Mouse (Mus musculus): ENCODE data around the gene Snx29. TPM values are rescaled to one million over a fixed set of nuclear protein-coding genes. Genes with fewer than 3 reads are reported as not detected.

Gene Snx29
- polyA plus RNA-seq, 1 experiment, result 24.4 TPM

GRCm38 (mm10) chr16:11701579-11701978, 378.9 kb downstream of the Snx29 start:
- WGBS, result 78% methylated on average over 1 of the region's 1 CpGs
- Histone ChIP-seq H3K4me3 (replicated peaks; ENCODE audit: control insufficient read depth, low read depth, low read length) (no peak overlapping the region), H3K4me1 (ENCODE audit: control insufficient read depth, insufficient read depth, low read length) (no peaks in the 10 kb centered on the region), H3K27ac (ENCODE audit: control insufficient read depth, insufficient read depth, low read depth, low read length, poor library complexity) (no peak overlapping the region)
- TF ChIP-seq POLR2A (IDR thresholded peaks at IDR 0.05; ENCODE audit: borderline replicate concordance, control insufficient read depth, low read depth, low read length), result no peak
- no peak for TF ChIP-seq CTCF (IDR thresholded peaks at IDR 0.05; ENCODE audit: control insufficient read depth, insufficient read depth, low read length)

GRCm38 (mm10) chr16:11704096-11704495, 381.4 kb downstream of the Snx29 start:
- no peak overlapping the region for H3K27ac ChIP-seq (ENCODE audit: control insufficient read depth, insufficient read depth, low read depth, low read length, poor library complexity)
- 76% methylated on average over 5 of the region's 5 CpGs for WGBS
- no peak for TF ChIP-seq POLR2A (IDR thresholded peaks at IDR 0.05; ENCODE audit: borderline replicate concordance, control insufficient read depth, low read depth, low read length)
- no peak for TF ChIP-seq CTCF (IDR thresholded peaks at IDR 0.05; ENCODE audit: control insufficient read depth, insufficient read depth, low read length)
- H3K4me1 ChIP-seq (ENCODE audit: control insufficient read depth, insufficient read depth, low read length), result no peaks in the 10 kb centered on the region
- no peak overlapping the region for H3K4me3 ChIP-seq (replicated peaks; ENCODE audit: control insufficient read depth, low read depth, low read length)

GRCm38 (mm10) chr16:11705456-11705855, 382.7 kb downstream of the Snx29 start:
- Histone ChIP-seq H3K4me3 (replicated peaks; ENCODE audit: control insufficient read depth, low read depth, low read length) (no peak overlapping the region), H3K27ac (ENCODE audit: control insufficient read depth, insufficient read depth, low read depth, low read length, poor library complexity) (no peak overlapping the region), H3K4me1 (ENCODE audit: control insufficient read depth, insufficient read depth, low read length) (no peaks in the 10 kb centered on the region)
- TF ChIP-seq POLR2A (IDR thresholded peaks at IDR 0.05; ENCODE audit: borderline replicate concordance, control insufficient read depth, low read depth, low read length), result no peak
- 92% methylated on average over 4 of the region's 4 CpGs for WGBS

- no peaks in the 10 kb centered on the region for H3K4me1 ChIP-seq (ENCODE audit: control insufficient read depth, insufficient read depth, low read length)
- 94% methylated on average over 2 of the region's 2 CpGs for WGBS
- no peak for TF ChIP-seq POLR2A (IDR thresholded peaks at IDR 0.05; ENCODE audit: borderline replicate concordance, control insufficient read depth, low read depth, low read length)
- TF ChIP-seq CTCF (IDR thresholded peaks at IDR 0.05; ENCODE audit: control insufficient read depth, insufficient read depth, low read length), result no peak
- no peak overlapping the region for H3K27ac ChIP-seq (ENCODE audit: control insufficient read depth, insufficient read depth, low read depth, low read length, poor library complexity)
- H3K4me3 ChIP-seq (replicated peaks; ENCODE audit: control insufficient read depth, low read depth, low read length), result no peak overlapping the region
Observed at GRCm38 (mm10) chr16:11708097-11708496, 385.4 kb downstream of the Snx29 start.

GRCm38 (mm10) chr16:11709382-11709781, 386.7 kb downstream of the Snx29 start:
- TF ChIP-seq POLR2A (IDR thresholded peaks at IDR 0.05; ENCODE audit: borderline replicate concordance, control insufficient read depth, low read depth, low read length) (no peak), CTCF (IDR thresholded peaks at IDR 0.05; ENCODE audit: control insufficient read depth, insufficient read depth, low read length) (no peak)
- H3K4me3 ChIP-seq (replicated peaks; ENCODE audit: control insufficient read depth, low read depth, low read length), result no peak overlapping the region
- H3K27ac ChIP-seq (ENCODE audit: control insufficient read depth, insufficient read depth, low read depth, low read length, poor library complexity), result no peak overlapping the region
- 63% methylated on average over 4 of the region's 4 CpGs for WGBS
- no peaks in the 10 kb centered on the region for H3K4me1 ChIP-seq (ENCODE audit: control insufficient read depth, insufficient read depth, low read length)

GRCm38 (mm10) chr16:11709999-11710667, 387.4 kb downstream of the Snx29 start:
- Histone ChIP-seq H3K4me3 (replicated peaks; ENCODE audit: control insufficient read depth, low read depth, low read length) (no peak overlapping the region), H3K4me1 (ENCODE audit: control insufficient read depth, insufficient read depth, low read length) (no peaks in the 10 kb centered on the region), H3K27ac (ENCODE audit: control insufficient read depth, insufficient read depth, low read depth, low read length, poor library complexity) (no peak overlapping the region)
- 57% methylated on average over 5 of the region's 5 CpGs for WGBS
- no peak for TF ChIP-seq POLR2A (IDR thresholded peaks at IDR 0.05; ENCODE audit: borderline replicate concordance, control insufficient read depth, low read depth, low read length)
- TF ChIP-seq CTCF (IDR thresholded peaks at IDR 0.05; ENCODE audit: control insufficient read depth, insufficient read depth, low read length), result no peak

GRCm38 (mm10) chr16:11713265-11713865, 390.7 kb downstream of the Snx29 start:
- Histone ChIP-seq H3K27ac (ENCODE audit: control insufficient read depth, insufficient read depth, low read depth, low read length, poor library complexity) (no peak overlapping the region), H3K4me3 (replicated peaks; ENCODE audit: control insufficient read depth, low read depth, low read length) (no peak overlapping the region), H3K4me1 (ENCODE audit: control insufficient read depth, insufficient read depth, low read length) (no peaks in the 10 kb centered on the region)
- 78% methylated on average over 2 of the region's 2 CpGs for WGBS
- TF ChIP-seq CTCF (IDR thresholded peaks at IDR 0.05; ENCODE audit: control insufficient read depth, insufficient read depth, low read length), result no peak
- no peak for TF ChIP-seq POLR2A (IDR thresholded peaks at IDR 0.05; ENCODE audit: borderline replicate concordance, control insufficient read depth, low read depth, low read length)

GRCm38 (mm10) chr16:11716932-11717331, 394.2 kb downstream of the Snx29 start:
- H3K4me1 ChIP-seq (ENCODE audit: control insufficient read depth, insufficient read depth, low read length), result no peaks in the 10 kb centered on the region
- H3K4me3 ChIP-seq (replicated peaks; ENCODE audit: control insufficient read depth, low read depth, low read length), result no peak overlapping the region
- H3K27ac ChIP-seq (ENCODE audit: control insufficient read depth, insufficient read depth, low read depth, low read length, poor library complexity), result no peak overlapping the region
- TF ChIP-seq POLR2A (IDR thresholded peaks at IDR 0.05; ENCODE audit: borderline replicate concordance, control insufficient read depth, low read depth, low read length) (no peak), CTCF (IDR thresholded peaks at IDR 0.05; ENCODE audit: control insufficient read depth, insufficient read depth, low read length) (no peak)
- 77% methylated on average over 1 of the region's 1 CpGs for WGBS
